In genomic region chr9:119460410-119460809, GRCm38 (mm10) we compare ENCODE assay signal across 9 mouse cellular contexts. TPM values are rescaled to one million over a fixed set of nuclear protein-coding genes. Genes with fewer than 3 reads are reported as not detected.
DNase-seq lines count a peak whose midpoint lies in the region; ATAC-seq lines count a peak whose summit lies in the region.
"Had no signal": no experiment of that assay in that cellular context is flagged by ENCODE, and none has a peak within 500 bp of the region (broad histone marks: within the 10 kb centered on the region; RNA-seq: fewer than 3 reads in every experiment).

No protein-coding gene starts in this region.

- ATAC-seq in kidney, embryonic 14.5 days (ENCODE audit: low FRiP score, low TSS enrichment) = no peak
- peak; percentile 61; the same call in 1 of the 2 replicates for ATAC-seq in embryonic facial prominence, embryonic 14.5 days (ENCODE audit: low read depth)
- peak; percentile 86 for ATAC-seq in megakaryocyte-erythroid progenitor cell, adult 5-6 weeks (replicated peaks; ENCODE audit: low FRiP score, low TSS enrichment, poor library complexity, severe bottlenecking)

- no peaks in the 10 kb centered on the region for H3K4me1 ChIP-seq in kidney, embryonic 14.5 days (ENCODE audit: control insufficient read depth, insufficient read depth, low read length)
- H3K4me1 ChIP-seq in embryonic facial prominence, embryonic 14.5 days (ENCODE audit: control insufficient read depth, insufficient read depth, low read length) = no peaks in the 10 kb centered on the region
- H3K4me1 ChIP-seq in hindbrain, embryonic 10.5 days (replicated peaks) = peaks cover 6% of the 10 kb centered on the region; the same call in 1 of the 2 replicates
- H3K4me1 ChIP-seq: embryonic facial prominence, embryonic 12.5 days had no signal

- DNase-seq in kidney, adult 8-10 months = peak; percentile 34 to 60
- peak; percentile 61 to 66 for DNase-seq in adrenal gland, postnatal 36 days
- peak; percentile 76 for DNase-seq in embryonic facial prominence, embryonic 14.5 days (ENCODE audit: low spot score)
- peak; percentile 57 for DNase-seq in hindbrain, embryonic 10.5 days (ENCODE audit: low spot score)
- DNase-seq in left cerebral cortex, adult 18-20 months (ENCODE audit: low spot score in 2 of 2) = peak; percentile 77 to 81
- peak; percentile 47 to 77 for DNase-seq in spleen, postnatal 10 days (ENCODE audit: low spot score in 2 of 2)

- WGBS in kidney, embryonic 14.5 days = 50% methylated on average over 8 of the region's 8 CpGs
- 40% methylated on average over 8 of the region's 8 CpGs for WGBS in embryonic facial prominence, embryonic 14.5 days
- WGBS in hindbrain, embryonic 10.5 days = 60% methylated on average over 8 of the region's 8 CpGs

- H3K4me3 ChIP-seq in kidney, embryonic 14.5 days (ENCODE audit: low read length) = no peak overlapping the region
- H3K4me3 ChIP-seq in embryonic facial prominence, embryonic 14.5 days (ENCODE audit: low read depth, low read length) = no peak overlapping the region
- H3K4me3 ChIP-seq in hindbrain, embryonic 10.5 days = no peak overlapping the region
- H3K4me3 ChIP-seq: embryonic facial prominence, embryonic 12.5 days had no signal

- H3K27me3 ChIP-seq in kidney, embryonic 14.5 days (ENCODE audit: control insufficient read depth, insufficient read depth, low read length) = no peaks in the 10 kb centered on the region
- H3K27me3 ChIP-seq in embryonic facial prominence, embryonic 14.5 days (replicated peaks; ENCODE audit: control insufficient read depth, insufficient read depth, low read length) = no peaks in the 10 kb centered on the region
- H3K27me3 ChIP-seq in hindbrain, embryonic 10.5 days (ENCODE audit: insufficient read depth, poor library complexity, severe bottlenecking) = no peaks in the 10 kb centered on the region
- H3K27me3 ChIP-seq: embryonic facial prominence, embryonic 12.5 days had no signal

- H3K9me3 ChIP-seq in kidney, embryonic 14.5 days (ENCODE audit: control insufficient read depth, low read length) = no peaks in the 10 kb centered on the region
- H3K9me3 ChIP-seq in embryonic facial prominence, embryonic 14.5 days (ENCODE audit: control insufficient read depth, low read length) = no peaks in the 10 kb centered on the region
- H3K9me3 ChIP-seq in hindbrain, embryonic 10.5 days = no peaks in the 10 kb centered on the region
- H3K9me3 ChIP-seq: embryonic facial prominence, embryonic 12.5 days had no signal

- no peak overlapping the region for H3K9ac ChIP-seq in kidney, embryonic 14.5 days (ENCODE audit: low read depth, low read length)
- H3K9ac ChIP-seq in embryonic facial prominence, embryonic 14.5 days (ENCODE audit: low read depth, low read length) = no peak overlapping the region
- H3K9ac ChIP-seq: embryonic facial prominence, embryonic 12.5 days had no signal

- no peak overlapping the region for H3K27ac ChIP-seq in kidney, embryonic 14.5 days (ENCODE audit: low read depth, low read length)
- H3K27ac ChIP-seq in embryonic facial prominence, embryonic 14.5 days (replicated peaks; ENCODE audit: low read depth, low read length) = no peak overlapping the region
- no peak overlapping the region for H3K27ac ChIP-seq in hindbrain, embryonic 10.5 days
- H3K27ac ChIP-seq: embryonic facial prominence, embryonic 12.5 days had no signal

- H3K4me2 ChIP-seq in kidney, embryonic 14.5 days (replicated peaks; ENCODE audit: low read depth, low read length) = no peak overlapping the region
- H3K4me2 ChIP-seq in embryonic facial prominence, embryonic 14.5 days (ENCODE audit: low read depth, low read length) = no peak overlapping the region
- H3K4me2 ChIP-seq: embryonic facial prominence, embryonic 12.5 days had no signal

- peaks cover 51% of the 10 kb centered on the region for H3K36me3 ChIP-seq in kidney, embryonic 14.5 days (ENCODE audit: control insufficient read depth, insufficient read depth, low read length)
- H3K36me3 ChIP-seq in embryonic facial prominence, embryonic 14.5 days (ENCODE audit: control insufficient read depth, insufficient read depth, low read length) = peaks cover 58% of the 10 kb centered on the region
- H3K36me3 ChIP-seq in hindbrain, embryonic 10.5 days = peaks cover 83% of the 10 kb centered on the region

RNA-seq across cellular contexts. Expression of gene Exog, which starts 15.7 kb away (rescaled TPM):
- polyA plus RNA-seq in kidney, embryonic 14.5 days (2014; fragmentation: Nextera tagmentation; extraction: Ambion mirVana) = 21.4 and 27.8 TPM in 2 replicates
- 1 to 10 TPM; 3.3 to 4.7 TPM for total RNA-seq in adrenal gland, postnatal 36 days (2021)
- 22.5 and 26.4 TPM in 2 replicates for polyA plus RNA-seq in embryonic facial prominence, embryonic 14.5 days (2014; fragmentation: Nextera tagmentation; extraction: Ambion mirVana)
- 37.2 and 39.4 TPM in 2 replicates for polyA plus RNA-seq in hindbrain, embryonic 10.5 days (2016; fragmentation: Nextera tagmentation; extraction: Ambion mirVana)
- total RNA-seq in left cerebral cortex, adult 18-20 months (2021) = 10 to 100 TPM; 23.7 to 24.8 TPM
- total RNA-seq in megakaryocyte-erythroid progenitor cell, adult 5-6 weeks (2014; fragmentation: Nextera tagmentation) = 8.2 and 11.1 TPM in 2 replicates
- total RNA-seq in megakaryocyte-erythroid progenitor cell, adult 5-6 weeks (2017) = 4.4 and 5.1 TPM in 2 replicates

RNA-seq across cellular contexts. Expression of gene Acvr2b, which starts 58.5 kb away (rescaled TPM):
- polyA plus RNA-seq in kidney, embryonic 14.5 days (2014; fragmentation: Nextera tagmentation; extraction: Ambion mirVana) = 57.4 and 67.0 TPM in 2 replicates
- total RNA-seq in adrenal gland, postnatal 36 days (2021) = 1 to 10 TPM; 5.5 to 6.6 TPM
- polyA plus RNA-seq in embryonic facial prominence, embryonic 14.5 days (2014; fragmentation: Nextera tagmentation; extraction: Ambion mirVana) = 18.1 and 19.4 TPM in 2 replicates
- polyA plus RNA-seq in hindbrain, embryonic 10.5 days (2016; fragmentation: Nextera tagmentation; extraction: Ambion mirVana) = 74.3 and 80.3 TPM in 2 replicates
- total RNA-seq in left cerebral cortex, adult 18-20 months (2021) = 10 to 100 TPM; 15.5 to 16.4 TPM
- total RNA-seq in megakaryocyte-erythroid progenitor cell, adult 5-6 weeks (2014; fragmentation: Nextera tagmentation) = 0.09 and 3.4 TPM in 2 replicates
- 1.3 TPM in 1 of 2 replicates, not detected in the other for total RNA-seq in megakaryocyte-erythroid progenitor cell, adult 5-6 weeks (2017)
